35 mouse cellular contexts compared by ENCODE assay signal in the genomic region with DNA sequence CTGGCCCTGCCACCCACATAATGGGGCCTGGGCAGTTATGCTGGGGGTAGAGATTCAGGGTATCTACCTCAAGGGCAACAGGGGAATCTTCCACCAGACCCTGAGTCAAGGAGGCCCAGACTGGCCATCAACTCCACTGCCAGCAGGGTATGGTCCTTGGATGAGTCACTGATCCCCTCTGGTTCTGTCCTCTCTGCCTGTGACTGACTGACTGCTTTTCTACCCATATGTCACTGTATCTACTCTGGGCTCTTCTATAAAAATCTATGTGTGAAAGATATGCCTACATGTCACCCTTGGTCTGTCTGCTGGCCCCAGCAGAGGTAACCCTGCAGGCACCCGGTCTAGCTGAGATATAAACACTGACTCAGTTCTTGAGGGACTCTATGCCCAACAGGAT. TPM values are rescaled to one million over a fixed set of nuclear protein-coding genes. Genes with fewer than 3 reads are reported as not detected.
"Had no signal": no experiment of that assay in that cellular context is flagged by ENCODE, and none has a peak within 500 bp of the region (broad histone marks: within the 10 kb centered on the region; RNA-seq: fewer than 3 reads in every experiment).

No protein-coding gene starts in this region.

- H3K4me1 ChIP-seq: liver, embryonic 12.5 days had no signal

- H3K27ac ChIP-seq: heart, embryonic 10.5 days; hindbrain, embryonic 10.5 days; hindbrain, embryonic 12.5 days; hindbrain, embryonic 14.5 days; intestine, embryonic 15.5 days; limb, embryonic 10.5 days; limb, embryonic 12.5 days; liver, embryonic 12.5 days; liver, embryonic 14.5 days had no signal

- H3K4me3 ChIP-seq: heart, embryonic 10.5 days; heart, embryonic 12.5 days; hindbrain, embryonic 10.5 days; hindbrain, embryonic 12.5 days; intestine, embryonic 15.5 days; limb, embryonic 10.5 days; limb, embryonic 12.5 days; liver, embryonic 12.5 days had no signal

- ATAC-seq: hindbrain, embryonic 16.5 days; inflammation-experienced regulatory T-cells, adult 6 months; intestine, embryonic 15.5 days; intestine, postnatal 0 days; liver, embryonic 12.5 days had no signal

- DNase-seq: gastrocnemius, postnatal 25 days; kidney, adult 18-20 months; kidney, adult 8-10 months; kidney, postnatal 25 days; liver; lung, adult 18-20 months had no signal

RNA-seq across cellular contexts. Expression of a gene that starts 3.7 kb away (rescaled TPM):
- total RNA-seq: granulocyte monocyte progenitor cell, adult 5-6 weeks had no signal
- polyA plus RNA-seq: inflammation-experienced regulatory T-cells, adult 6 months; kidney, embryonic 14.5 days; limb, embryonic 10.5 days; liver, embryonic 12.5 days; liver, embryonic 14.5 days; liver, embryonic 16.5 days had no signal

RNA-seq across cellular contexts. Expression of a gene that starts 18.0 kb away (rescaled TPM):
- total RNA-seq: gastrocnemius, postnatal 25 days; gastrocnemius, postnatal 4 days; granulocyte monocyte progenitor cell, adult 5-6 weeks; heart, postnatal 10 days had no signal
- polyA plus RNA-seq: kidney, embryonic 14.5 days had no signal

RNA-seq across cellular contexts. Expression of a gene that starts 49.5 kb away (rescaled TPM):
- total RNA-seq: gastrocnemius, adult 8-10 months; gastrocnemius, postnatal 25 days; granulocyte monocyte progenitor cell, adult 5-6 weeks; heart, adult 8-10 months; heart, postnatal 10 days; heart, postnatal 25 days; heart, postnatal 4 days; layer of hippocampus, adult 8-10 months; layer of hippocampus, postnatal 10 days; layer of hippocampus, postnatal 25 days; left cerebral cortex, adult 8-10 months; left cerebral cortex, postnatal 36 days had no signal
- polyA plus RNA-seq: heart, embryonic 10.5 days; heart, embryonic 12.5 days; heart, embryonic 14.5 days; hindbrain, embryonic 10.5 days; hindbrain, embryonic 12.5 days; hindbrain, embryonic 14.5 days; hindbrain, embryonic 16.5 days; kidney, embryonic 14.5 days; kidney, embryonic 16.5 days; limb, embryonic 10.5 days; limb, embryonic 12.5 days had no signal

RNA-seq across cellular contexts. Expression of a gene that starts 59.9 kb away (rescaled TPM):
- total RNA-seq: gastrocnemius, postnatal 4 days; granulocyte monocyte progenitor cell, adult 5-6 weeks had no signal
- polyA plus RNA-seq: hindbrain, embryonic 10.5 days had no signal
